Mouse (Mus musculus): ENCODE data around the gene Zfp367.
A peak's percentile ranks its signal among the peaks of the same experiment; 100 is the strongest.

- TF ChIP-seq CTCF (IDR thresholded peaks at IDR 0.05; ENCODE audit: low read depth) (peak; percentile 48), EP300 (IDR thresholded peaks at IDR 0.05; ENCODE audit: low read depth) (no peak)
These were observed 35.6 kb downstream of the Zfp367 start for GRCm38 (mm10) chr13:64117442-64117841.

Measured in liver, embryonic 14.5 days (tissue).